Mouse (Mus musculus): ENCODE measurements around the gene Gm3893.
"Not testable (repeated sequence)": the region's sequence is repeated elsewhere in the genome, so short reads cannot be mapped to it uniquely, and the experiment has no call there.

Gm3893 gene

GRCm38 (mm10) chr4:42090907-42091306, at the start of gene Gm3893:
Gm3893 (plus strand) TSS chr4:42091207.
- not testable (repeated sequence) for DNase-seq (ENCODE audit: low read depth, low spot score)

- not testable (repeated sequence) for DNase-seq (ENCODE audit: low read depth, low spot score)
Observed at GRCm38 (mm10) chr4:42114517-42114916, 23.5 kb downstream of the Gm3893 start, which contains the start of gene Gm13304. Gm13304 (plus strand) TSS chr4:42114817.
